Mouse (Mus musculus) kidney, postnatal 0 days (tissue): Measurements from ENCODE around the gene Pold2. TPM values are rescaled to one million over a fixed set of nuclear protein-coding genes. Genes with fewer than 3 reads are reported as not detected.

Experiments
- ATAC-seq: fragments of 200-750 bp; cut with Nextera tagmentation; replicated peaks from 2 replicates; pipeline ENCODE4 v1.8.0; 2017; ENCODE audit warnings: low read depth, moderate number of reproducible peaks, moderate TSS enrichment, moderate library complexity; ENCODE audit not compliant: low FRiP score
- DNase-seq: peaks from one replicate; pipeline ENCODE4 v3.0.0-alpha.2; 2016; ENCODE audit warnings: low spot score
- H3K27ac ChIP-seq: fragments of 300-500 bp; sonication (generic); 2 replicates; pipeline ENCODE4 v1.5.1; 2014; ENCODE audit warnings: mild to moderate bottlenecking
- H3K27me3 ChIP-seq: fragments of 300-500 bp; sonication (generic); 2 replicates; pipeline ENCODE4 v1.6.1; 2014; ENCODE audit warnings: low read length, mixed read lengths; ENCODE audit not compliant: insufficient read depth
- H3K36me3 ChIP-seq: fragments of 300-500 bp; sonication (generic); 2 replicates; pipeline ENCODE4 v1.6.1; 2014; ENCODE audit warnings: low read length, mixed read lengths; ENCODE audit not compliant: insufficient read depth
- H3K4me1 ChIP-seq: fragments of 300-500 bp; sonication (generic); replicated peaks from 2 replicates; pipeline ENCODE4 v1.6.1; 2014; ENCODE audit warnings: antibody characterized with exemption, low read length, mixed read lengths; ENCODE audit not compliant: insufficient read depth
- H3K4me2 ChIP-seq: fragments of 300-500 bp; sonication (generic); 2 replicates; pipeline ENCODE4 v1.6.1; 2014; ENCODE audit warnings: mild to moderate bottlenecking, low read length, moderate library complexity, mixed read lengths
- H3K4me3 ChIP-seq: fragments of 300-500 bp; sonication (generic); replicated peaks from 2 replicates; pipeline ENCODE4 v1.5.1; 2014; ENCODE audit warnings: low read depth, low read length
- H3K9ac ChIP-seq: fragments of 300-500 bp; sonication (generic); 2 replicates; pipeline ENCODE4 v1.6.1; 2014; ENCODE audit warnings: low read depth, low read length
- H3K9me3 ChIP-seq: fragments of 300-500 bp; sonication (generic); replicated peaks from 2 replicates; pipeline ENCODE4 v1.6.1; 2016; ENCODE audit warnings: low read length, inconsistent platforms, mixed read lengths
- CTCF ChIP-seq: IDR thresholded peaks from 2 replicates; pipeline ENCODE4 v1.5.1; 2016; ENCODE audit warnings: antibody characterized with exemption, low read depth, mild to moderate bottlenecking, moderate library complexity
- WGBS: fragments of 180-500 bp; shearing (Covaris S2); extraction: QIAGEN DNeasy Blood & Tissue Kit; methylation state at CpG from one replicate; pipeline ENCODE4 v1.1.7; 2014; 5-methylcytosine and 5-hydroxymethylcytosine counted together
- polyA plus RNA-seq: library from polyadenylated mRNA; unstranded; fragments of >200 nt; fragmentation: Nextera tagmentation; extraction: Ambion mirVana; gene quantifications from 2 replicates; pipeline ENCODE4 v1.2.1, GENCODE M21; 2015

Pold2 gene
- polyA plus RNA-seq, 1 experiment from 2014 or later: 74.4 TPM

DNA sequence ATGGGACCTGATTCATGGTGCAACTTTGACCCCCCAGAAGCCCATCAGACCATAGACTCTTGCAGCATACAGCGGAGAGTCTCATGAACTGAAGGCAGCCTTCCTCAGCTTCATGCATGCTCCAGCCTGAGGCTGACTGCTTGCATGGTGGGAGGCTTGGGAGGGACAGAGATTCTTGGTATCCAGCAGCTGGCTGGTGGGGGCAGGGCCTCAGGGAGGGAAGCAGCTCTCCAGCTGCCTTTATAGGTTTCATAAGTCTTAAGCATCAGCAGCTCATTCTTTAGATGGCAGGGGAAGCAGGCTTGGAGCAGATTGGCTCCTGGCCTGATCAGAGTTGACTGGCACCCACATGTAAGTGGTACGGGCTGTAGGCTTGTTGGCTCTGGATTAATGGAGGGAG, 10.9 kb downstream of the Pold2 start:
- no peak for TF ChIP-seq CTCF
- Histone ChIP-seq H3K4me1 (peaks cover 16% of the 10 kb centered on the region; the same call in 1 of the 2 replicates), H3K27me3 (no peaks in the 10 kb centered on the region), H3K4me2 (no peak overlapping the region), H3K27ac (peak overlapping the region; percentile 15; the same call in 1 of the 2 replicates), H3K36me3 (peaks cover 25% of the 10 kb centered on the region), H3K9ac (no peak overlapping the region), H3K4me3 (no peak overlapping the region), H3K9me3 (no peaks in the 10 kb centered on the region)
- no peak for ATAC-seq
- no peak for DNase-seq
- 72% methylated on average over 2 of the region's 2 CpGs for WGBS

DNA sequence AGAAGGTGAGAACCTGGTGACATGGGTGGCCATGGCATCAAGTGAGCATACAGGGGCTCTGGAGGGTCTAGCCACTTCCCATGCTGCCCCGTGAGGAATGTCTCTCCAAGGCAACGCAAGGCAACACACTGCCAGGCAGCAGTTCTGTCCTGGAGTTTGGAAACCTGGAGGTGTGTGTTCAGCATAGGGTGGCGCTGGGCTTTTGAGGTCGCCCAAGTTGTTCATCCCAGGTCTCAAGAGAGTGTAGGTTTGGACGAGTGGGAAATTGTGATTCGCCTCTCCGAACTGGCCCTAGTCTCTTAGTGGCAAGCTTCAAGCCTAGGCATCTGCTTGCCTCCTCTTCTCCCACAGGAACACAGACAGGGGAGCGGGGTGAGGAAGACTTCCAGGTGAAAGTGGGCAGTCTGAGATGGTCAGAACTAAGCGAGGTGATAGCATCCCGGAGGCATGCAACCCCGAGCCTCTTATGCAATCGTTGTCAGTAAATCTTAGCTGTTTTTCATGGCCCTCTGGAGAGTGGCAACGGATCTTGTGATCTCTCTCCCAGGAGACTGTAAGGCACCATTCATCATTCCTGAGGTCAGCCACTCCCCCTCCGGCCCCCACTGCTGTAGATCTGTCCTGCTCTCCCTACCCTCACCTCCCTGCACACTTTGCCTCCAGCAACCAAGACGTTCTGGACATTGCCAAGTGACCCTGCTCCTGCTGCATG, 15.5 kb downstream of the Pold2 start:
- H3K27me3 ChIP-seq: no peaks in the 10 kb centered on the region
- peak overlapping the region; percentile 44 for H3K4me3 ChIP-seq
- peak overlapping the region; percentile 57 for H3K9ac ChIP-seq
- WGBS: 12% methylated on average over 15 of the region's 15 CpGs
- peak; percentile 41 for ATAC-seq
- no peaks in the 10 kb centered on the region for H3K36me3 ChIP-seq
- peak overlapping the region; percentile 61 for H3K27ac ChIP-seq
- peaks cover 28% of the 10 kb centered on the region; the same call in 1 of the 2 replicates for H3K4me1 ChIP-seq
- no peak for TF ChIP-seq CTCF
- peak; percentile 81 for DNase-seq
- H3K9me3 ChIP-seq: no peaks in the 10 kb centered on the region
- peak overlapping the region; percentile 72 for H3K4me2 ChIP-seq

DNA sequence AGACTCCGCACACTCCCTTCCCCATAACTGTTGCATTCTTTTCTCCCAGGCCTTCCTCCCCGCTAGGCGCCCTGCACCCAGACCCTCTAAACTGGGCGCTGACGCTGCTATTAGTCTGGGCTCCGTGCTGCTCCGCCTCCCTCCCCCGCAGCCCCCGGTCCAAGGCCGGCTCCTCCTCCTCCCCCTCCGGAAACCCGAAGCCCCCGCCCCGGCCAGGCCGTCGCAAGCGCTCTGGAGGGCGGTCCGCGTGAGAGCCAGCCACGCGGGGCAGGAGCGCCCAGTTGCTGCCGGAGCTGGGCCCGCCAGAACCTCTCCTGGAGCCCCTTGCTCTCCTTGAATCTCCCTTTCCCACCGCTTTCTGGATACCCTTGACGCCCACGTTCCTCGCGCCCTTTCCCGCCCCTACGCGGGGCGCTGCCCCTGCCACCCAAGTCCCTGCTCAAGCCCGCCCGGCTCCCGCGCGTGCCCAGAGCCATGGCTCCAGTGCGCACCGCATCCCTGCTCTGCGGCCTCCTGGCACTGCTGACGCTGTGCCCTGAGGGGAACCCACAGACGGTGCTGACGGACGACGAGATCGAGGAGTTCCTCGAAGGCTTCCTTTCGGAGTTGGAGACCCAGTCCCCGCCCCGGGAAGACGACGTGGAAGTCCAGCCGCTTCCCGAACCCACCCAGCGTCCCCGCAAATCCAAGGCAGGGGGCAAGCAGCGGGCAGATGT, 16.3 kb downstream of the Pold2 start, which contains the start of gene Aebp1:
TSS of gene Aebp1 (plus strand) at position 270 of the 716 bp plus-strand sequence.
- Histone ChIP-seq H3K4me1 (peaks cover 22% of the 10 kb centered on the region; the same call in 1 of the 2 replicates), H3K36me3 (no peaks in the 10 kb centered on the region), H3K9ac (peak within 1 kb of the TSS; percentile 57), H3K4me3 (peak within 1 kb of the TSS; percentile 44), H3K27ac (peak within 1 kb of the TSS; percentile 61), H3K27me3 (no peaks in the 10 kb centered on the region), H3K4me2 (peak within 1 kb of the TSS; percentile 72), H3K9me3 (no peaks in the 10 kb centered on the region)
- DNase-seq (peak; percentile 84), ATAC-seq (peak; percentile 63; the same call in 1 of the 2 replicates)
- 1% methylated on average over 57 of the region's 59 CpGs for WGBS
- TF ChIP-seq CTCF: no peak

DNA sequence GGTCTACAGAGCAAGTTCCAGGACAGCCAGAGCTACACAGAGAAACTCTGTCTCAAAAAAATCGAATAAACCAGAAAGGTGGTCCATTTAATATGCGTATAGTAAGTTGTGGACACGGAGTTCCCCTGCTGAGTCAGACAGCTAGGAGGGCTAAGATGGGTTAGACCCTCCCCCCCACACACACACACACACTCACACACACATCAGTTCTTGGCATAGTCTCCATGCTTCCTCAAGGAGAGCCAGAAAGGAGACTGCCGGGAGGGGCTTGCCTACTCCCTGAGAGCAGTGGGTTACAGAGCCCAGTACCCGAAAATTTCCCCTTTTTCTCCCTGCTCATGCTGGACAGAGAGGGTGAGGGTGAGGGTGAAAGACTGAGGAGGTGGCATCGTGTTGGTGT, 17.5 kb downstream of the Pold2 start:
- Histone ChIP-seq H3K4me3 (no peak overlapping the region), H3K36me3 (no peaks in the 10 kb centered on the region), H3K9me3 (no peaks in the 10 kb centered on the region), H3K4me2 (no peak overlapping the region), H3K9ac (no peak overlapping the region), H3K27me3 (no peaks in the 10 kb centered on the region), H3K4me1 (peaks cover 21% of the 10 kb centered on the region; the same call in 1 of the 2 replicates), H3K27ac (no peak overlapping the region)
- no peak for TF ChIP-seq CTCF
- WGBS: 64% methylated on average over 6 of the region's 6 CpGs
- ATAC-seq (no peak), DNase-seq (no peak)

DNA sequence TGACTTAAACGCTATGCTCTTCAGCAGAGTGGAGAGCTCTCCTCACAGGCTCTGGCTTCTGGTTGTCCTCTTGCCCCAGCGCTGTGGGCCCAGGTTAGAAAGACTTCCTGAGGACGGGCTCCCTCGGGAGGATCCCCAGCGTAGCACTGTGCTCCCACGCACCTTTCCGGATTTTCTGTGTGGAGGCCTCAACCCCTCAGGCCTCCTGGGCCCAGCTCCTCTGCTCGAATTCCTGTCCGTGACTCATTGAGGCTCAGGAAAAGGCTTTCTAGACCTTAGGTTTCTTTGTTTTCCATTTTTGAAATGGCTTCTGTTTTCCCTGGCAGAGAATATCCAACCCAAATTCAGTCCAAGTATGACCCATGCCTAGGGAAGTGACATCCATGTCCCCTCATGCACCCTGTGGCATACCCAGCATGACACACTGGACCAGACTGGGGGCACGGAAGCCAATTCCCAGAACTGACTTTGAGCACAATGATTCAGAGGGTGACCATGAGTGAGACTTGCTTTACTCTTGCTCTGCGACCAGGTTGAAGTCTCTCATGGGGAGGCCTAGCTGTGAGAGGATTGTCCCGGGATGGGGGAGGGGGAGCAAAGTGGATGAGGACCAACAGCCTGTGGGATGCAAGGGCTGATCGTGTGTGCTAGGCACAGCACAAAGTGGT, 18.1 kb downstream of the Pold2 start:
- TF ChIP-seq CTCF: no peak
- Histone ChIP-seq H3K4me3 (no peak overlapping the region), H3K9ac (no peak overlapping the region), H3K9me3 (no peaks in the 10 kb centered on the region), H3K36me3 (no peaks in the 10 kb centered on the region), H3K27ac (no peak overlapping the region), H3K4me2 (no peak overlapping the region), H3K4me1 (peaks cover 21% of the 10 kb centered on the region; the same call in 1 of the 2 replicates), H3K27me3 (no peaks in the 10 kb centered on the region)
- DNase-seq (no peak), ATAC-seq (no peak)
- 69% methylated on average over 13 of the region's 13 CpGs for WGBS

DNA sequence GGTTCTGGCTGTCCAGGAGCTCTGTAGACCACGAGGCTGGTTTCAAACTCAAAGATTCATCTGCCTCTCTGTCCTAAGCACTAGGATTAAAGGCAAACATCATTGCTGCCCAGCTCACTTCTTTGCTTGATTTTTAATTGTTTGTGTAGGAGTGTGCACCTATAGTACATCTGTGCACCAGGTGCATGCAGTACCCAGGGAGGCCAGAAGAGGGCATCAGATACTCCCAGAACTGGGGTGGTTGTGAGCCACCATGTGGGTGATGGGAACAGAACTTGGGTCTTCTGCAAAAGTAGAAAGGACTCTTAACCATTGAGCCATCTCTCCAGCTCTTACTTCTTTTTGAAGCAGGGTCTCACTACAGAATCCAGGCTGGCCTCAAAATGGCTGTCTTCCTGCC, 19.4 kb downstream of the Pold2 start:
- H3K36me3 ChIP-seq: no peaks in the 10 kb centered on the region
- H3K4me2 ChIP-seq: no peak overlapping the region
- H3K4me1 ChIP-seq: peaks cover 21% of the 10 kb centered on the region; the same call in 1 of the 2 replicates
- DNase-seq (no peak), ATAC-seq (no peak)
- no peak overlapping the region for H3K27ac ChIP-seq
- 87% methylated on average over 1 of the region's 1 CpGs for WGBS
- H3K4me3 ChIP-seq: no peak overlapping the region
- no peaks in the 10 kb centered on the region for H3K27me3 ChIP-seq
- TF ChIP-seq CTCF: peak; percentile 47
- no peaks in the 10 kb centered on the region for H3K9me3 ChIP-seq
- no peak overlapping the region for H3K9ac ChIP-seq
